Mouse (Mus musculus) thymus, adult 2 months (tissue): ENCODE results near the gene Itpr2.

Source experiments
- CTCF ChIP-seq: fragments of 200-500 bp; IDR thresholded peaks from 2 replicates; pipeline ENCODE4 v1.5.1; 2012; ENCODE audit warnings: mild to moderate bottlenecking, control low read depth, low read length, moderate library complexity, borderline replicate concordance; ENCODE audit not compliant: control insufficient read depth, poor library complexity, insufficient read depth; ENCODE audit errors: extremely low read depth
- POLR2A ChIP-seq: fragments of 200-500 bp; IDR thresholded peaks from 2 replicates; pipeline ENCODE4 v1.6.1; 2012; ENCODE audit warnings: mild to moderate bottlenecking, low read length, control low read depth, moderate library complexity; ENCODE audit not compliant: control insufficient read depth, poor library complexity, insufficient read depth; ENCODE audit errors: extremely low read depth

- no peak for TF ChIP-seq CTCF
- TF ChIP-seq POLR2A: no peak
These were observed 104.2 kb downstream of the Itpr2 start for GRCm38 (mm10) chr6:146397803-146398202.
